Mouse (Mus musculus) cortical plate, adult 2 months (tissue): ENCODE results near the gene Rpl31.

Experiments used
- CTCF ChIP-seq: fragments of 200-500 bp; IDR thresholded peaks from 2 replicates; pipeline ENCODE4 v1.5.1; 2011; ENCODE audit warnings: mild to moderate bottlenecking, control low read depth, low read length; ENCODE audit not compliant: insufficient read depth; ENCODE audit errors: extremely low read depth
- POLR2A ChIP-seq: fragments of 200-500 bp; IDR thresholded peaks from 2 replicates; pipeline ENCODE4 v1.6.1; 2011; ENCODE audit warnings: mild to moderate bottlenecking, low read length, control low read depth; ENCODE audit not compliant: insufficient read depth; ENCODE audit errors: extremely low read depth

GRCm38 (mm10) chr1:39393217-39393867 is 25.7 kb downstream of the Rpl31 start:
- no peak for TF ChIP-seq POLR2A
- no peak for TF ChIP-seq CTCF
